Mouse (Mus musculus) adrenal gland, postnatal 10 days (tissue): ENCODE measurements at regions not wholly inside any gene's neighbourhood (a gene's known extent, or its start where the extent isn't known, plus 50 kb on each side); places are given as distances from the start of the nearest gene placed in this dataset.
"Not testable (repeated sequence)": the region's sequence is repeated elsewhere in the genome, so short reads cannot be mapped to it uniquely, and the experiment has no call there.

Experiments used
- DNase-seq: peaks from one replicate; pipeline ENCODE4 v3.0.0; 2021; ENCODE audit warnings: mixed read lengths

GRCm38 (mm10) chr10:117461261-117461660, 81.4 kb upstream of the Cpsf6 start:
- DNase-seq, result no peak

- no peak for DNase-seq
Measured at GRCm38 (mm10) chr10:117460366-117460730, 80.5 kb upstream of the Cpsf6 start.

DNA sequence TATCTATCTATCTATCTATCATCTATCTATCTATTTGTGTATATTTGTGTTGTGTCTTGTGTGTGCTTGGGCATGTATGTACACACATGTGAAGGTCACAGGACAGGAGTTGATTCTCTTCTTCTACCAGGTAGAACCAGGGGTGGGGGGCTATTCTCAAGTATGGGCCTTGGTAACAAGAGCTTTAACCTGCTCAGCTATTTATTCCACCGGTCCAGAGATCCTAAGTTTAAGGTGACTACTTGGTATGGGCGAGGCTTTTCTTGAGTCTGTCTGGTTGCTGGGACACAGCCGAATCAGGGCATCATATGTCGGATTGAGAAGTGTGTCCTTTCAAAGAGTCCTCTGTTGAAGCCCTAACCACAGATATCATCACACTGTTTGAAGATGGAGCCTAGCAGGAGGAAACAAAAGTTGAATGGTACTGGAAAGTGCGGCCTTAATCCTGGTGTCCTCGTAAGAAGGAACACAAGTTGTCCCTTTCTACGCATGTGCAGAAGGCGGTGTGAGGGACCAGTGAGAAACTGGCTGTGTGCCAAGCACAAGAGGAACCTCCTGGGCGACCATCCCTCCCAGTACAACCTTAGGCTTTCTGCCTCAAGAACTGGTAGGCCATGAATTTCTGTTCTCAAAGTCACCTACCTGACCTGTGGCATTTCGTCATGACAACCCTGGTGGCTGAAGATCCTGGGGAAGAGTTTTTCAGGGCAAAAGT, 80.0 kb upstream of the Cpsf6 start:
- DNase-seq, result no peak

GRCm38 (mm10) chr10:117459041-117459475, 79.2 kb upstream of the Cpsf6 start:
- DNase-seq, result no peak

GRCm38 (mm10) chr10:117458271-117459040, 78.6 kb upstream of the Cpsf6 start:
- no peak for DNase-seq

DNA sequence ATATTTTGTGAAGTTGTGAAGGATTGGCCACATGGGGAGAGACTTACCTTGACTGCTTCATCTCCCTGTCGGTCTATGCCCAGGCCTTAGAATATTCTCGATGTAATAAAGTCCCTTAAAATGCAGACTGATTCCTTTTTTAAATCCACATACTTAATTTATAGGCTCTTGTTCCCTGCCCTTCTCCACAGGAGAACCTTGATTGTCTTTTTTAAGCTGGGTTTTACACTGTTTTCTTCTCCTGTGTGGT, 77.8 kb upstream of the Cpsf6 start:
- DNase-seq, result no peak

- no peak for DNase-seq
Measured at GRCm38 (mm10) chr10:117456904-117457700, 77.3 kb upstream of the Cpsf6 start.

GRCm38 (mm10) chr10:117456427-117456826, 76.6 kb upstream of the Cpsf6 start:
- DNase-seq, result no peak

DNA sequence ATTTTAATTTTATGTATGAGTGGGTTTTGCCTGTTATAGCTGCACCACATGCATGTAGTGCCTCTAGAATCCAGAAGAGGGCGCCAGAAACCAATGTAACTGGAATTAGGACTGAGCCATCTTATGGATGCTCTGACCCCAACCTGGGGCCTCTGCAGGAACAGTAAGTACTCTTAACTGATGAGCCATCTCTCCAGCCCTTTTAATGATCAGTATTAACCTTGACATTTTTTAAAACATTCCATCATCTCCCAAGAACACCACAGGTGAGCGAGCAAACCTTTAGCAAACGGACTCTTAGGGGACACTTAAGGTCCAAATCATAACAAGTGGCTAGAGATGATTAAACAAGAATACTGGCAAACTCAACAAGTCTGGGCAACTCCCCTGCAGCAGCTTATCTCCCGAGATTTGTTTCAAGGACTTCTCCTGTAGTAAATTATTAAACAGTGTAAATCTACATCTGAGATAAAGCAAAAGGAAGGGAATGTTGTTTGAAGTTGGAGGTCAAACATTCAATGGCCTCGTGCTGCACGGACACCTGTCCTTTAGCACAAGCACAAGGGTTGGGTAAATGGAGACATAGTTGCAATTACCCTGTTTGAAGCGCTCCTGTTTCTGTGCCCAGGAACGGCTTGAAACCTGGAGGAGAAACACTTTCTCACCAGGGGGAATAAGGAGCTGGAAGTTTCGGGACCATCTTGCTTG, 75.9 kb upstream of the Cpsf6 start:
- DNase-seq, result peak; percentile 80

DNA sequence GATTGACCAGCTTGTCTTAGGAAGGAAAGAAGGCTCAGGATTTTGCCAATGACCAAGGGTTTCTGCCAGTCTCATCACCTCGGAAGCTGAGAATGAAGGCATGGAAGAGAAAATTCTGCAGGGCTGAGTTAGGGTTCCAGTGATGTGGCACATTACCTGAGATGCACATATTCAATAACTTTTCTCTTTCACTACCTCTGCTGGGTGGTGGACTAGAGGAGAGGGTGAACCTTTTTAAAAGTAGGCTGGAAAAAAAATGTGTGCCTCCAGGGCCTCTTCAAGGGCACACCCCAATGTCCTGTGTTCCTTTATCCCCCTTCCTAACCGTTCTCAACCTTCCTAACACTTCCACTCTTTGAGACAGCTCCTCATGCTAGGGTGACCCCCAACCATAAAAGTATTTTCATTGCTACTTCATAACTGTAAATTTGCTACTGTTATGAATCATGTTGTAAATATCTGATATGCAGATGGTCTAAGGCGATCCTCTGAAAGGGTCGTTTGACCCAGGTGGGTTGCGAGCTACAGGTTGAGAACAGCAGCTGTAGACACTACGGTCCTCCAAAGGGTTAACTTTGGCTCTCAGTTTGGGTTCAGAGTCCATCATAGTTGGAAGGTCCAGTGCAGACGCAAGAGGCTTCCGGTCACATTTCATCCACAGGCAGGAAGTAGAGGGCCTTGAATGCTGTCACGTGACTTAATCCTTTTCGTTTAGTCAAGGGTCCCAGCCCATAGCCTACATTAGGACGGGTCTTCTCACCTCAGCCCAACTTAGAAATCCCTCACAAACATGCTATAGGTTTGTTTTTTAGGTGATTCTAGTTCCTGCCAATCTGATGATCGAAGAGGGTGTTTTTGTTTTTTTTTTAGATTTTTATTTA, 75.1 kb upstream of the Cpsf6 start:
- no peak for DNase-seq

- no peak for DNase-seq
Measured at GRCm38 (mm10) chr10:117454171-117454500, 74.3 kb upstream of the Cpsf6 start.

- DNase-seq, result no peak
Measured at GRCm38 (mm10) chr10:117453406-117454170, 73.8 kb upstream of the Cpsf6 start.

DNA sequence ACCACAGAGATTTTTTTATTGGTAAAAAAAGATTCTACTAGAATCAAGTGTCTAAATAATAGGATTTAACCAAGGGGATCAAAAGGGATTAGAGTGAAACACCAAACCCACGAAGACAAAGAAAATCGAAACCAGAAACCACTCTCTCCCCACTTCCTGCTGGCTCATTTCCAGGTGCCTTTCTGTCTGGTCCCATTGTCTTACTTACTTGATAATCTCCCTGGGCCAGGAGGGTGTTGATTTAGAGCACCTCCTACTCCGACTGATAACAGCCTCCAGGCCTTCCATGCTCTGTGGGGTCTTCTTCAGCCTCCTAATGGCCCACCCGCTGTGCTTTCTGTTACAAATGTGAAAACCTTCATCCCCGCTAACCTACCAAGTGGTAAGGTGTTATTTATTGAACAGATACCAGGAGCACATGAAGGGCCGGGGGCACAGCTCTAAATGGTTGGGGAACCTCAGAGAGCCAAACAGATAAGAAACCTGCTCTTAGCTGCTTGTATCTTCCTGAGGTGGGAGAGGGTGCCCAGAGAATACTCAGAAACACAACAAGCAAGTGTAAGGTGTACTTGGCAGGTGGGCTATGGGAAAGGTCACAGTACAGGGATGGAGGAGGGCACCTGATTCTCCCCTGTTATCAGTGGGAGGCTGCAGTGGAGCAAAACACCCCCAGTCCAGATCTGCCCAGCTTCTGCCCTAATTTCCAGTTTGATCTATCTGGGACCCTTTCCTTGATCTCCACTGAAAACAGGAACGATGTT, 72.6 kb upstream of the Cpsf6 start:
- DNase-seq, result peak; percentile 35

- DNase-seq, result no peak
Measured at GRCm38 (mm10) chr10:117451396-117452185, 71.8 kb upstream of the Cpsf6 start.

DNA sequence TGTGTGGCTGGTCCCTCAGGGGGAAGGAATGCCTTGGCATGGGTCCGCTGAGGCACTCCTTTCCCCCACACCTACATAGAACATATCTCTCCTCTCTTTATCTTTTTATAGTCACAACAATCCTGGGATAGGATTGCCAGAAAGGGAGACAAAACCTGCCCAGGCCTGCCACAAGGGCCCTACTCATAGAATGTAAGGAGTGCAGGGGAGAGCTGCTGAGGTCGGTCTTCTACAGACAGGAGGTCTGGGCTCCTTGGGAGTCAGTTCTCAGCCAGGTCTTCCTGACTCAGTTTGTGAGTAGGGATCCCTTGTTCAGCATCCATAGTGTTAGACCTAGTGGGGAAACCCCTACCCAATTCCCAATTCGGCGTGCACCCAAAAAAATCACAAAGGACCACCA, 70.8 kb upstream of the Cpsf6 start:
- no peak for DNase-seq

GRCm38 (mm10) chr10:117450240-117450569, 70.4 kb upstream of the Cpsf6 start:
- DNase-seq, result no peak

GRCm38 (mm10) chr10:117449416-117450239, 69.8 kb upstream of the Cpsf6 start:
- no peak for DNase-seq

DNA sequence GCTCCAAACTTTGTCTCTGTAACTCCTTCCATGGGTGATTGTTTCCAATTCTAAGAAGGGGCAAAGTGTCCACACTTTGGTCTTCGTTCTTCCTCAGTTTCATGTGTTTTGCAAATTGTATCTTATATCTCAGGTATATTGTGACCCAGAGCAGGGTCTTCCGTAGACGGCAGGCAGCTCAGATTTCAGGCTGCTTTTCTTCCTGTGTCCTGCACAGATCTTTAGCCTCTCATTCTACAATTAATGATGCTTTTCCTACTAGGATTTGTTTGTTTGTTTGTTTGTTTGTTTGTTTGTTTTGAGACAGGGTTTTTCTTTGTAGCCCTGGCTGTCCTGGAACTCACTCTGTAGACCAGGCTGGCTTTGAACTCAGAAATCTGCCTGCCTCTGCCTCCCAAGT, 69.0 kb upstream of the Cpsf6 start:
- DNase-seq, result not testable (repeated sequence)

DNA sequence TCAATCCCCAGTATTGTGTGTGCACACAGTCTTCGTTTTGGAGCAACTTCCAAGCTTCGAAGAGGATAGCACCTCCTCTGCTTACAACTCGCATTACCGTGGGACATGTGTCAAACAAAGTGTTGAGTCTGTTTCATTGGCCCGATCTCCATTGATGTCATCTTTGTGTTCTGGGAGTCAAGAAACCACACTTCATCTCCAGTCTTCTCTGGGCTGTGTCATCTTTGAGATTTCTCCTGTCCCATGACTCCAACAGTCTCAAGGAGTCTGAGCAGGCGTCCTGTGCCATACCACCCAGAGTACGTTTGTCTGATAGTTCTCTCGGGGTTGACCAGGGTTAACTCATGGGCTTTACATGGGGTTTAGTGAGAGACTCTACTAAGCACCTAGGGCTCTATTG, 67.8 kb upstream of the Cpsf6 start:
- DNase-seq, result no peak
